Mouse (Mus musculus): ENCODE data around the gene A630076J17Rik. TPM values are rescaled to one million over a fixed set of nuclear protein-coding genes. Genes with fewer than 3 reads are reported as not detected.

A630076J17Rik gene
- polyA plus RNA-seq, 1 experiment from 2014 or later: not detected

Other genes starting within 250 kb of the A630076J17Rik start
- gene Kcna3, start 194.4 kb upstream of the A630076J17Rik start, polyA plus RNA-seq (2015; fragmentation: Nextera tagmentation; extraction: Ambion mirVana): 1.1 and 1.5 TPM in 2 replicates
- 0.14 and 0.22 TPM in 2 replicates for gene Kcna2, start 129.5 kb upstream of the A630076J17Rik start, polyA plus RNA-seq (2015; fragmentation: Nextera tagmentation; extraction: Ambion mirVana)
- gene Kcna10, start 47.6 kb upstream of the A630076J17Rik start, polyA plus RNA-seq (2015; fragmentation: Nextera tagmentation; extraction: Ambion mirVana): 0.08 and 0.09 TPM in 2 replicates
- gene Cym, start 8.9 kb upstream of the A630076J17Rik start, polyA plus RNA-seq (2015; fragmentation: Nextera tagmentation; extraction: Ambion mirVana): 0.15 and 1.5 TPM in 2 replicates
- 0.06 and 0.07 TPM in 2 replicates for gene Prok1, start 9.1 kb downstream of the A630076J17Rik start, polyA plus RNA-seq (2015; fragmentation: Nextera tagmentation; extraction: Ambion mirVana)
- gene Lamtor5, start 48.2 kb downstream of the A630076J17Rik start, polyA plus RNA-seq (2015; fragmentation: Nextera tagmentation; extraction: Ambion mirVana): 175 and 176 TPM in 2 replicates
- 6.7 and 7.1 TPM in 2 replicates for gene Slc16a4, start 60.6 kb downstream of the A630076J17Rik start, polyA plus RNA-seq (2015; fragmentation: Nextera tagmentation; extraction: Ambion mirVana)
- 11.6 and 12.8 TPM in 2 replicates for gene Rbm15, start 103.1 kb downstream of the A630076J17Rik start, polyA plus RNA-seq (2015; fragmentation: Nextera tagmentation; extraction: Ambion mirVana)
- gene Kcnc4, start 228.9 kb downstream of the A630076J17Rik start, polyA plus RNA-seq (2015; fragmentation: Nextera tagmentation; extraction: Ambion mirVana): 0.54 and 0.61 TPM in 2 replicates

Data from limb, embryonic 15.5 days (tissue).